Mouse (Mus musculus): ENCODE results near the gene Man2a1. TPM values are rescaled to one million over a fixed set of nuclear protein-coding genes. Genes with fewer than 3 reads are reported as not detected.

The Man2a1 gene
- polyA plus RNA-seq, 1 experiment from 2014 or later, result 9.3 TPM

- Histone ChIP-seq H3K27me3 (no peaks in the 10 kb centered on the region), H3K4me1 (peaks cover 43% of the 10 kb centered on the region), H3K36me3 (no peaks in the 10 kb centered on the region), H3K27ac (no peak overlapping the region), H3K4me3 (peak overlapping the region; percentile 92), H3K9me3 (no peaks in the 10 kb centered on the region), H3K4me2 (peak overlapping the region; percentile 74), H3K9ac (no peak overlapping the region)
- WGBS, result 75% methylated on average over 5 of the region's 5 CpGs
- no peak for ATAC-seq (ENCODE audit: borderline replicate concordance, extremely low read depth, low FRiP score, low TSS enrichment)
Measured at GRCm38 (mm10) chr17:64603534-64603933, 3.0 kb downstream of the Man2a1 start.

- Histone ChIP-seq H3K4me1 (peaks cover 48% of the 10 kb centered on the region), H3K27me3 (no peaks in the 10 kb centered on the region), H3K4me3 (no peak overlapping the region), H3K9me3 (no peaks in the 10 kb centered on the region), H3K27ac (0 out of 2 replicates have a peak overlapping the region, but pooled peaks have one; percentile 39), H3K9ac (no peak overlapping the region), H3K4me2 (peak overlapping the region; percentile 18; the same call in 1 of the 2 replicates), H3K36me3 (no peaks in the 10 kb centered on the region)
- 57% methylated on average over 5 of the region's 5 CpGs for WGBS
- ATAC-seq (ENCODE audit: borderline replicate concordance, extremely low read depth, low FRiP score, low TSS enrichment), result no peak
Measured at GRCm38 (mm10) chr17:64604163-64604562, 3.6 kb downstream of the Man2a1 start.

GRCm38 (mm10) chr17:64608228-64608627 lies 7.7 kb downstream of the Man2a1 start:
- 0 out of 2 replicates have a peak overlapping the region, but pooled peaks have one; percentile 51 for H3K27ac ChIP-seq
- peaks cover 64% of the 10 kb centered on the region for H3K4me1 ChIP-seq
- no peak for ATAC-seq (ENCODE audit: borderline replicate concordance, extremely low read depth, low FRiP score, low TSS enrichment)
- no peak overlapping the region for H3K4me2 ChIP-seq
- no peaks in the 10 kb centered on the region for H3K9me3 ChIP-seq
- H3K36me3 ChIP-seq, result no peaks in the 10 kb centered on the region
- 88% methylated on average over 6 of the region's 6 CpGs for WGBS
- no peak overlapping the region for H3K4me3 ChIP-seq
- no peak overlapping the region for H3K9ac ChIP-seq
- H3K27me3 ChIP-seq, result no peaks in the 10 kb centered on the region

GRCm38 (mm10) chr17:64608923-64609598 lies 8.5 kb downstream of the Man2a1 start:
- Histone ChIP-seq H3K27ac (peak overlapping the region; percentile 51; the same call in 1 of the 2 replicates), H3K27me3 (no peaks in the 10 kb centered on the region), H3K4me1 (peaks cover 58% of the 10 kb centered on the region), H3K4me3 (no peak overlapping the region), H3K9me3 (no peaks in the 10 kb centered on the region), H3K9ac (no peak overlapping the region), H3K36me3 (no peaks in the 10 kb centered on the region), H3K4me2 (no peak overlapping the region)
- WGBS, result 39% methylated on average over 6 of the region's 6 CpGs
- ATAC-seq (ENCODE audit: borderline replicate concordance, extremely low read depth, low FRiP score, low TSS enrichment), result no peak

GRCm38 (mm10) chr17:64609741-64610140 lies 9.2 kb downstream of the Man2a1 start:
- Histone ChIP-seq H3K9me3 (no peaks in the 10 kb centered on the region), H3K4me3 (no peak overlapping the region), H3K4me2 (no peak overlapping the region), H3K27ac (peak overlapping the region; percentile 51), H3K36me3 (no peaks in the 10 kb centered on the region), H3K27me3 (no peaks in the 10 kb centered on the region), H3K9ac (no peak overlapping the region), H3K4me1 (peaks cover 53% of the 10 kb centered on the region)
- 23% methylated on average over 3 of the region's 3 CpGs for WGBS
- ATAC-seq (ENCODE audit: borderline replicate concordance, extremely low read depth, low FRiP score, low TSS enrichment), result peak; percentile 37; the same call in 1 of the 2 replicates

- no peak for ATAC-seq (ENCODE audit: borderline replicate concordance, extremely low read depth, low FRiP score, low TSS enrichment)
- Histone ChIP-seq H3K4me2 (no peak overlapping the region), H3K27me3 (no peaks in the 10 kb centered on the region), H3K4me1 (peaks cover 40% of the 10 kb centered on the region), H3K9ac (no peak overlapping the region), H3K27ac (peak overlapping the region; percentile 79; the same call in 1 of the 2 replicates), H3K9me3 (no peaks in the 10 kb centered on the region), H3K36me3 (0 out of 2 replicates have a peak, but pooled peaks cover 3% of the 10 kb centered on the region), H3K4me3 (no peak overlapping the region)
- WGBS, result 76% methylated on average over 5 of the region's 5 CpGs
Measured at GRCm38 (mm10) chr17:64611426-64611825, 10.9 kb downstream of the Man2a1 start.

GRCm38 (mm10) chr17:64612135-64612885 lies 11.8 kb downstream of the Man2a1 start:
- peaks cover 40% of the 10 kb centered on the region for H3K4me1 ChIP-seq
- ATAC-seq (ENCODE audit: borderline replicate concordance, extremely low read depth, low FRiP score, low TSS enrichment), result peak; percentile 79
- WGBS, result 59% methylated on average over 16 of the region's 16 CpGs
- H3K27ac ChIP-seq, result peak overlapping the region; percentile 79
- no peak overlapping the region for H3K9ac ChIP-seq
- no peaks in the 10 kb centered on the region for H3K27me3 ChIP-seq
- H3K4me2 ChIP-seq, result no peak overlapping the region
- H3K36me3 ChIP-seq, result 0 out of 2 replicates have a peak, but pooled peaks cover 3% of the 10 kb centered on the region
- H3K9me3 ChIP-seq, result no peaks in the 10 kb centered on the region
- H3K4me3 ChIP-seq, result no peak overlapping the region

GRCm38 (mm10) chr17:64612930-64613329 lies 12.4 kb downstream of the Man2a1 start:
- Histone ChIP-seq H3K4me2 (no peak overlapping the region), H3K4me3 (no peak overlapping the region), H3K4me1 (peaks cover 40% of the 10 kb centered on the region), H3K9me3 (no peaks in the 10 kb centered on the region), H3K36me3 (0 out of 2 replicates have a peak, but pooled peaks cover 3% of the 10 kb centered on the region), H3K27ac (peak overlapping the region; percentile 79), H3K9ac (no peak overlapping the region), H3K27me3 (no peaks in the 10 kb centered on the region)
- WGBS, result 56% methylated on average over 3 of the region's 3 CpGs
- ATAC-seq (ENCODE audit: borderline replicate concordance, extremely low read depth, low FRiP score, low TSS enrichment), result peak; percentile 70; the same call in 1 of the 2 replicates

GRCm38 (mm10) chr17:64613351-64613750 lies 12.8 kb downstream of the Man2a1 start:
- peak overlapping the region; percentile 79 for H3K27ac ChIP-seq
- H3K27me3 ChIP-seq, result no peaks in the 10 kb centered on the region
- H3K4me3 ChIP-seq, result no peak overlapping the region
- no peaks in the 10 kb centered on the region for H3K9me3 ChIP-seq
- ATAC-seq (ENCODE audit: borderline replicate concordance, extremely low read depth, low FRiP score, low TSS enrichment), result 0 out of 2 replicates have a peak, but pooled peaks have one; percentile 17
- H3K9ac ChIP-seq, result no peak overlapping the region
- 45% methylated on average over 3 of the region's 3 CpGs for WGBS
- 0 out of 2 replicates have a peak, but pooled peaks cover 3% of the 10 kb centered on the region for H3K36me3 ChIP-seq
- H3K4me1 ChIP-seq, result peaks cover 40% of the 10 kb centered on the region
- H3K4me2 ChIP-seq, result no peak overlapping the region

GRCm38 (mm10) chr17:64614804-64615203 lies 14.3 kb downstream of the Man2a1 start:
- Histone ChIP-seq H3K9ac (no peak overlapping the region), H3K4me3 (no peak overlapping the region), H3K36me3 (0 out of 2 replicates have a peak, but pooled peaks cover 3% of the 10 kb centered on the region), H3K27me3 (no peaks in the 10 kb centered on the region), H3K9me3 (no peaks in the 10 kb centered on the region), H3K4me1 (peaks cover 32% of the 10 kb centered on the region), H3K4me2 (no peak overlapping the region), H3K27ac (no peak overlapping the region)
- ATAC-seq (ENCODE audit: borderline replicate concordance, extremely low read depth, low FRiP score, low TSS enrichment), result no peak
- 72% methylated on average over 3 of the region's 3 CpGs for WGBS

GRCm38 (mm10) chr17:64615420-64615819 lies 14.9 kb downstream of the Man2a1 start:
- Histone ChIP-seq H3K4me3 (no peak overlapping the region), H3K27ac (no peak overlapping the region), H3K4me2 (no peak overlapping the region), H3K9ac (no peak overlapping the region), H3K9me3 (no peaks in the 10 kb centered on the region), H3K4me1 (peaks cover 30% of the 10 kb centered on the region), H3K27me3 (no peaks in the 10 kb centered on the region), H3K36me3 (0 out of 2 replicates have a peak, but pooled peaks cover 3% of the 10 kb centered on the region)
- ATAC-seq (ENCODE audit: borderline replicate concordance, extremely low read depth, low FRiP score, low TSS enrichment), result no peak
- WGBS, result 72% methylated on average over 6 of the region's 6 CpGs

GRCm38 (mm10) chr17:64616259-64616658 lies 15.7 kb downstream of the Man2a1 start:
- WGBS, result 80% methylated on average over 6 of the region's 6 CpGs
- H3K27me3 ChIP-seq, result no peaks in the 10 kb centered on the region
- no peak overlapping the region for H3K4me2 ChIP-seq
- no peak overlapping the region for H3K4me3 ChIP-seq
- no peak overlapping the region for H3K27ac ChIP-seq
- no peak overlapping the region for H3K9ac ChIP-seq
- ATAC-seq (ENCODE audit: borderline replicate concordance, extremely low read depth, low FRiP score, low TSS enrichment), result no peak
- H3K36me3 ChIP-seq, result 0 out of 2 replicates have a peak, but pooled peaks cover 3% of the 10 kb centered on the region
- peaks cover 23% of the 10 kb centered on the region for H3K4me1 ChIP-seq
- no peaks in the 10 kb centered on the region for H3K9me3 ChIP-seq
